Mouse (Mus musculus) intestine, embryonic 16.5 days (tissue): ENCODE results near the gene Cyp1a2. TPM values are rescaled to one million over a fixed set of nuclear protein-coding genes. Genes with fewer than 3 reads are reported as not detected.

Source experiments
- ATAC-seq: fragments of 200-750 bp; cut with Nextera tagmentation; 2 replicates; pipeline ENCODE4 v1.8.0; 2017; ENCODE audit warnings: moderate TSS enrichment, moderate library complexity
- H3K27ac ChIP-seq: fragments of 300-500 bp; sonication (generic); 2 replicates; pipeline ENCODE4 v1.5.1; 2014; ENCODE audit warnings: mild to moderate bottlenecking, low read length
- H3K27me3 ChIP-seq: fragments of 300-500 bp; sonication (generic); replicated peaks from 2 replicates; pipeline ENCODE4 v1.6.1; 2014; ENCODE audit warnings: low read length, control low read depth, mixed read lengths; ENCODE audit not compliant: control insufficient read depth, insufficient read depth
- H3K36me3 ChIP-seq: fragments of 300-500 bp; sonication (generic); 2 replicates; pipeline ENCODE4 v1.6.1; 2014; ENCODE audit warnings: low read length, control low read depth; ENCODE audit not compliant: control insufficient read depth, insufficient read depth
- H3K4me1 ChIP-seq: fragments of 300-500 bp; sonication (generic); 2 replicates; pipeline ENCODE4 v1.6.1; 2014; ENCODE audit warnings: low read length, control low read depth, mixed read lengths; ENCODE audit not compliant: control insufficient read depth, insufficient read depth
- H3K4me2 ChIP-seq: fragments of 300-500 bp; sonication (generic); 2 replicates; pipeline ENCODE4 v1.6.1; 2014; ENCODE audit warnings: low read depth, low read length, control low read depth
- H3K4me3 ChIP-seq: fragments of 300-500 bp; sonication (generic); 2 replicates; pipeline ENCODE4 v1.5.1; 2014; ENCODE audit warnings: mild to moderate bottlenecking, low read length
- H3K9ac ChIP-seq: fragments of 300-500 bp; sonication (generic); 2 replicates; pipeline ENCODE4 v1.6.1; 2014; ENCODE audit warnings: low read depth, low read length
- H3K9me3 ChIP-seq: fragments of 300-500 bp; sonication (generic); 2 replicates; pipeline ENCODE4 v1.6.1; 2016; ENCODE audit warnings: low read length, control low read depth; ENCODE audit not compliant: control insufficient read depth
- WGBS: fragments of 180-500 bp; shearing (Covaris S2); extraction: QIAGEN DNeasy Blood & Tissue Kit; methylation state at CpG from one replicate; pipeline ENCODE4 v1.1.7; 2014; 5-methylcytosine and 5-hydroxymethylcytosine counted together
- polyA plus RNA-seq: library from polyadenylated mRNA; unstranded; fragments of >200 nt; fragmentation: Nextera tagmentation; extraction: Ambion mirVana; gene quantifications from 2 replicates; pipeline ENCODE4 v1.2.1, GENCODE M21; 2015

Gene Cyp1a2
- polyA plus RNA-seq, 1 experiment from 2014 or later: not detected

DNA sequence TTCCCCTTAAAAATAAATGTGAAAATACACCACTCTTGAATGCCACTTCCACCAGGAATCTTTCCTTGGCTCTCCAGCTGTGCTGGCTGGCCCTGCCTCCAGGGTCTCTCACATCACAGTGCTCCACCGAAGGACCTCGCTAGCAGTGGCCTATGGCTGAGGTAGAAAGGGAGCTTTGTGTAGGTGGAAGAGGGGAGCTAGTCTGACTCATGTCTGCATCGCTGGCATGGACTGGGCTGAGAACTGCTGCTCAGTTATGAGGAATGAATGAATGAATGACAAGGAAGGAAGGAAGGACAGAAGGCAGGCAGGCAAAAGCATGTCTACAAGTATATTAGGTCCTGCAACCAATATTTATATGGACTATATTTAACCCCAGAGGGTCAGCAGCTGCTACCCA, 46.2 kb downstream of the Cyp1a2 start:
- Histone ChIP-seq H3K9me3 (no peaks in the 10 kb centered on the region), H3K27me3 (no peaks in the 10 kb centered on the region), H3K27ac (peak overlapping the region; percentile 94), H3K4me1 (peaks cover 75% of the 10 kb centered on the region), H3K4me2 (no peak overlapping the region), H3K36me3 (peaks cover 7% of the 10 kb centered on the region; the same call in 1 of the 2 replicates), H3K4me3 (no peak overlapping the region), H3K9ac (peak overlapping the region; percentile 64)
- WGBS: 51% methylated on average over 3 of the region's 3 CpGs
- no peak for ATAC-seq

DNA sequence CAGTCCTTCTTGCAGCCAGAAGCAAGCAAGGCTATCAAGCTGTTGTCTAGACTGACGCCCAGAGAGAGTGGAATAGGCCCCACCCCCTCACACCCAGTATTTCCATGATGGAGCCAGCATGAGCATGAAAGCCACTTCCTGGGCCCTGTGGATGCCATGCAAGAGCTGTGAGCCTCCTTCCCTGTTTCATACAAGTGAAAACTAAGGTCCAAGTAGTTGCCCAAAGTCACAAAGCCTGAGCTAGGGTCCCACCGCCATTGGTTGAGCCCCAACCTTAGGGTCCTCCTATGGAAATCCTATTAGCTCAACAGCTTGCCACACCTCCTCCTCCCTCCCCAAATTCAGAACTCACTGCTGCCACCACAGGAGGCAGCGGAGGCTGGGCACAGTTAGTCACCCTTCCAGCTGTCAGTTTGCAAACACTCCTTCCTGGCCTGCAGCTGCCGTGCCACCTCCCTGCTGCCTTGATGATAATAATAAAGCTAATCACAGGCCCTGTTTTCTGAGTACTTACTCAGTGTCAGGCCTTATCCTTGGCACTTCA, 50.0 kb downstream of the Cyp1a2 start:
- no peak for ATAC-seq
- Histone ChIP-seq H3K9ac (no peak overlapping the region), H3K27me3 (no peaks in the 10 kb centered on the region), H3K36me3 (peaks cover 14% of the 10 kb centered on the region; the same call in 1 of the 2 replicates), H3K4me1 (peaks cover 52% of the 10 kb centered on the region), H3K4me2 (no peak overlapping the region), H3K4me3 (no peak overlapping the region), H3K9me3 (no peaks in the 10 kb centered on the region), H3K27ac (no peak overlapping the region)
- WGBS: 26% methylated on average over 4 of the region's 4 CpGs

GRCm38 (mm10) chr9:57629118-57629874, 54.2 kb downstream of the Cyp1a2 start:
- Histone ChIP-seq H3K9me3 (no peaks in the 10 kb centered on the region), H3K4me3 (no peak overlapping the region), H3K27me3 (no peaks in the 10 kb centered on the region), H3K4me1 (peaks cover 29% of the 10 kb centered on the region), H3K27ac (no peak overlapping the region), H3K9ac (no peak overlapping the region), H3K36me3 (peaks cover 27% of the 10 kb centered on the region), H3K4me2 (no peak overlapping the region)
- ATAC-seq: peak; percentile 52
- WGBS: 59% methylated on average over 14 of the region's 14 CpGs

DNA sequence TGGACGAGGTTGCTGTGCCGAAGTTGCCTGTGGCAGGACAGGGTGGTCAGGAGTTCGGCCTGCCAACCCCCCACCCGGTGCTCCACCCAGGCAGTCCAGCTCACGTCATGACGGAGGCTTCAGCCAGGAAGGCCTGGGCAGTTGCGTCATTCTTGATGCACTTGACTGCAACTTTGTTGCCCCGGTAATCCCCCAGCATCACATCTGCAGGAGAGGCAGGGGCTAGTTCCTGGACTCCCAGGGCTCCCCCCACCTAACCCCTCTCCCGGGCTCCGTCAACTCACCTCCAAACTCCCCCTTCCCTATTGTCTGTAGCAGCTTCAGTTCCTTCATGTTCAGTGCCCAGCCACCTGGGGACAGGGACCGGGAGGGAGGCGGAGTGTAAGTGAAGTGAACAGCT, 54.8 kb downstream of the Cyp1a2 start:
- no peak overlapping the region for H3K27ac ChIP-seq
- H3K9ac ChIP-seq: no peak overlapping the region
- peaks cover 27% of the 10 kb centered on the region for H3K36me3 ChIP-seq
- peaks cover 23% of the 10 kb centered on the region for H3K4me1 ChIP-seq
- no peaks in the 10 kb centered on the region for H3K27me3 ChIP-seq
- no peak overlapping the region for H3K4me3 ChIP-seq
- no peaks in the 10 kb centered on the region for H3K9me3 ChIP-seq
- ATAC-seq: no peak
- WGBS: 95% methylated on average over 12 of the region's 12 CpGs
- no peak overlapping the region for H3K4me2 ChIP-seq

DNA sequence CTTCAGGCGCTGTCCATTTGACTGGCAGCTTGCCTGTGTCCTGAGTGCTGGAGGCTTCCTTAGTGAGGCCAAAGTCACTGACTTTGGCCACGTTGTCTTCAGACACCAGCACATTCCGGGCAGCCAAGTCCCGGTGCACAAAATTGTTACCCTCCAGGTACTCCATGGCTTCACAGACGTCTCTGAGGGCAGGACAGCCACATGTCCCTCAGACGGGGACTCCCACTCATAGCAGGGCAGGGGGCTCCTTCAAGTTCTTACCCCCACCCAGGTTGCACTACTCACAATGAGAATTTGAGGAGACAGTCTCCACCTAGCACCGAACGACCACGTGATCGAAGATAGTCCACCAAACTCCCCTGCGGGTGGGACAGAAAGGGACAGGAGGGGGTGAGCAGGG, 55.6 kb downstream of the Cyp1a2 start:
- H3K27me3 ChIP-seq: no peaks in the 10 kb centered on the region
- no peak overlapping the region for H3K4me3 ChIP-seq
- H3K9ac ChIP-seq: no peak overlapping the region
- ATAC-seq: no peak
- H3K9me3 ChIP-seq: no peaks in the 10 kb centered on the region
- no peak overlapping the region for H3K4me2 ChIP-seq
- no peak overlapping the region for H3K27ac ChIP-seq
- WGBS: 90% methylated on average over 11 of the region's 11 CpGs
- peaks cover 14% of the 10 kb centered on the region; the same call in 1 of the 2 replicates for H3K4me1 ChIP-seq
- peaks cover 24% of the 10 kb centered on the region for H3K36me3 ChIP-seq

DNA sequence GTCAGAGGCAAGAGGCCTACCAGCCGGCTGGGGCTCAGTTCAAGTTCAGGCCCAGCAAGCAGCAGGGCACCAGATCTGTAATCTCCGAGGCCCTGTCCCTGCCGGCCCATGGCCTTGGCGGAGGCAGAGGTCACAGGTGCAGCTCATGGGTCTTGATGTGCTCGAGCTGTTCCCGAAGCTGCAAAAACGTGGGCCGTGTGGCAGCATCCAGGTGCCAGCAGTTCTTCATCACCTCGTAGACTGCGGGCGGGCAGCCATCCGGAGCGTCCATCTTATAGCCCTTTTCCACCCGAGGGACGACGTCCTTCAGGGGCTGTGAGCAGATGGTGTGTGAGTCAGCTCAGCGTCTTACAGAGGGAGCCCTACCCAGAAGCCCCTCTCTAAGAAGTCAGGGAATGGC, 56.3 kb downstream of the Cyp1a2 start:
- ATAC-seq: no peak
- peaks cover 23% of the 10 kb centered on the region for H3K36me3 ChIP-seq
- H3K9me3 ChIP-seq: no peaks in the 10 kb centered on the region
- 92% methylated on average over 17 of the region's 17 CpGs for WGBS
- no peak overlapping the region for H3K9ac ChIP-seq
- no peak overlapping the region for H3K4me2 ChIP-seq
- H3K27ac ChIP-seq: no peak overlapping the region
- no peak overlapping the region for H3K4me3 ChIP-seq
- H3K4me1 ChIP-seq: peaks cover 14% of the 10 kb centered on the region; the same call in 1 of the 2 replicates
- no peaks in the 10 kb centered on the region for H3K27me3 ChIP-seq

Other genes with a start within 250 kb of the Cyp1a2 start
- 25.2 and 29.4 TPM in 2 replicates for gene Ppcdc, start 243.6 kb downstream of the Cyp1a2 start, polyA plus RNA-seq
- gene Scamp5, start 215.6 kb downstream of the Cyp1a2 start, polyA plus RNA-seq: 15.2 and 16.2 TPM in 2 replicates
- gene Rpp25, start 179.7 kb downstream of the Cyp1a2 start, polyA plus RNA-seq: 6.3 and 6.8 TPM in 2 replicates
- 980 and 987 TPM in 2 replicates for gene Cox5a, start 162.4 kb downstream of the Cyp1a2 start, polyA plus RNA-seq
- gene Fam219b, start 146.2 kb downstream of the Cyp1a2 start, polyA plus RNA-seq: 13.6 and 13.7 TPM in 2 replicates
- gene Mpi, start 130.9 kb downstream of the Cyp1a2 start, polyA plus RNA-seq: 58.4 and 59.4 TPM in 2 replicates
- 95.7 and 97.2 TPM in 2 replicates for gene Scamp2, start 122.8 kb downstream of the Cyp1a2 start, polyA plus RNA-seq
- 18.0 and 19.0 TPM in 2 replicates for gene Ulk3, start 94.3 kb downstream of the Cyp1a2 start, polyA plus RNA-seq
- gene Cplx3, start 77.4 kb downstream of the Cyp1a2 start, polyA plus RNA-seq: not detected in 2 replicates
- gene Lman1l, start 62.9 kb downstream of the Cyp1a2 start, polyA plus RNA-seq: not detected in 2 replicates
- gene Csk, start 30.1 kb downstream of the Cyp1a2 start, polyA plus RNA-seq: 35.9 and 36.6 TPM in 2 replicates
- gene Cyp1a1, start 4.2 kb upstream of the Cyp1a2 start, polyA plus RNA-seq: not detected in 2 replicates
- 27.6 and 28.4 TPM in 2 replicates for gene Edc3, start 24.8 kb upstream of the Cyp1a2 start, polyA plus RNA-seq
- gene Clk3, start 82.2 kb upstream of the Cyp1a2 start, polyA plus RNA-seq: 55.6 and 63.1 TPM in 2 replicates
- 7.5 and 8.7 TPM in 2 replicates for gene Arid3b, start 153.1 kb upstream of the Cyp1a2 start, polyA plus RNA-seq
- 91.3 and 91.6 TPM in 2 replicates for gene Ubl7, start 227.3 kb upstream of the Cyp1a2 start, polyA plus RNA-seq